Mouse (Mus musculus) stomach, postnatal 0 days (tissue): ENCODE measurements at regions not wholly inside any gene's neighbourhood (a gene's known extent, or its start where the extent isn't known, plus 50 kb on each side); places are given as distances from the start of the nearest gene placed in this dataset.
"Not testable (repeated sequence)": the region's sequence is repeated elsewhere in the genome, so short reads cannot be mapped to it uniquely, and the experiment has no call there.

Experiments used
- CTCF ChIP-seq: IDR thresholded peaks from 2 replicates; pipeline ENCODE4 v1.5.1; 2016; ENCODE audit warnings: antibody characterized with exemption, low read depth, mild to moderate bottlenecking, moderate library complexity
- EP300 ChIP-seq: optimal IDR thresholded peaks from 2 replicates; pipeline ENCODE3; 2016; ENCODE audit warnings: antibody characterized with exemption

GRCm38 (mm10) chr14:52989940-52990339 is 494.4 kb upstream of the Olfr1507 start:
- not testable (repeated sequence) for TF ChIP-seq CTCF, EP300
